Mouse (Mus musculus) stomach, postnatal 0 days (tissue): ENCODE measurements at regions not wholly inside any gene's neighbourhood (a gene's known extent, or its start where the extent isn't known, plus 50 kb on each side); places are given as distances from the start of the nearest gene placed in this dataset.

Source experiments
- CTCF ChIP-seq: IDR thresholded peaks from 2 replicates; pipeline ENCODE4 v1.5.1; 2016; ENCODE audit warnings: antibody characterized with exemption, low read depth, mild to moderate bottlenecking, moderate library complexity
- EP300 ChIP-seq: optimal IDR thresholded peaks from 2 replicates; pipeline ENCODE3; 2016; ENCODE audit warnings: antibody characterized with exemption

GRCm38 (mm10) chr6:143412056-143412455 is 245.0 kb downstream of the Etnk1 start:
- no peak for TF ChIP-seq CTCF
- TF ChIP-seq EP300: no peak
